Mouse (Mus musculus): ENCODE results near the gene Gm5478.
"Not testable (repeated sequence)": the region's sequence is repeated elsewhere in the genome, so short reads cannot be mapped to it uniquely, and the experiment has no call there.

Gm5478 gene

GRCm38 (mm10) chr15:101647280-101647679, at the start of gene Gm5478:
Gene Gm5478 (minus strand): TSS chr15:101647380.
- DNase-seq = no peak

- no peak for DNase-seq
Measured at GRCm38 (mm10) chr15:101694207-101694606, 47.0 kb upstream of the Gm5478 start, which contains the start of gene Krt6a. Gene Krt6a (minus strand): TSS chr15:101694307.

- DNase-seq = not testable (repeated sequence)
Measured at GRCm38 (mm10) chr15:101690460-101690859, 43.3 kb upstream of the Gm5478 start.

GRCm38 (mm10) chr15:101688161-101688560, 41.0 kb upstream of the Gm5478 start:
- DNase-seq = no peak

- no peak for DNase-seq
Measured at GRCm38 (mm10) chr15:101680187-101680586, 33.0 kb upstream of the Gm5478 start, which contains the start of gene Krt6b. Gene Krt6b (minus strand): TSS chr15:101680287.

- DNase-seq = no peak
Measured at GRCm38 (mm10) chr15:101675978-101676377, 28.8 kb upstream of the Gm5478 start.

- peak; percentile 2 for DNase-seq
Measured at GRCm38 (mm10) chr15:101652736-101653265, 5.6 kb upstream of the Gm5478 start.

- DNase-seq = no peak
Measured at GRCm38 (mm10) chr15:101627884-101628283, 19.3 kb downstream of the Gm5478 start, which contains the start of gene Gm5414. Gene Gm5414 (minus strand): TSS chr15:101628188.

GRCm38 (mm10) chr15:101599123-101599522, 48.1 kb downstream of the Gm5478 start:
- DNase-seq = no peak

Measured in cerebellum, adult 9-11 months (tissue).